Mouse (Mus musculus) megakaryocyte, embryonic 14.5 days (primary cell): ENCODE data around the gene Cmah.

ENCODE experiments used
- FLI1 ChIP-seq: IDR thresholded peaks from 2 replicates; pipeline ENCODE4 v1.6.1; 2012; ENCODE audit warnings: low read length, inconsistent platforms, mixed read lengths
- GATA1 ChIP-seq: IDR thresholded peaks from 3 replicates; pipeline ENCODE4 v1.6.1; 2012; ENCODE audit warnings: mixed read lengths, low read length, inconsistent platforms, borderline replicate concordance

GRCm38 (mm10) chr13:24354751-24355150 is 27.5 kb downstream of the Cmah start:
- TF ChIP-seq GATA1 (no peak), FLI1 (no peak)
